ENCODE assay signal across 9 mouse cellular contexts in the genomic region with DNA sequence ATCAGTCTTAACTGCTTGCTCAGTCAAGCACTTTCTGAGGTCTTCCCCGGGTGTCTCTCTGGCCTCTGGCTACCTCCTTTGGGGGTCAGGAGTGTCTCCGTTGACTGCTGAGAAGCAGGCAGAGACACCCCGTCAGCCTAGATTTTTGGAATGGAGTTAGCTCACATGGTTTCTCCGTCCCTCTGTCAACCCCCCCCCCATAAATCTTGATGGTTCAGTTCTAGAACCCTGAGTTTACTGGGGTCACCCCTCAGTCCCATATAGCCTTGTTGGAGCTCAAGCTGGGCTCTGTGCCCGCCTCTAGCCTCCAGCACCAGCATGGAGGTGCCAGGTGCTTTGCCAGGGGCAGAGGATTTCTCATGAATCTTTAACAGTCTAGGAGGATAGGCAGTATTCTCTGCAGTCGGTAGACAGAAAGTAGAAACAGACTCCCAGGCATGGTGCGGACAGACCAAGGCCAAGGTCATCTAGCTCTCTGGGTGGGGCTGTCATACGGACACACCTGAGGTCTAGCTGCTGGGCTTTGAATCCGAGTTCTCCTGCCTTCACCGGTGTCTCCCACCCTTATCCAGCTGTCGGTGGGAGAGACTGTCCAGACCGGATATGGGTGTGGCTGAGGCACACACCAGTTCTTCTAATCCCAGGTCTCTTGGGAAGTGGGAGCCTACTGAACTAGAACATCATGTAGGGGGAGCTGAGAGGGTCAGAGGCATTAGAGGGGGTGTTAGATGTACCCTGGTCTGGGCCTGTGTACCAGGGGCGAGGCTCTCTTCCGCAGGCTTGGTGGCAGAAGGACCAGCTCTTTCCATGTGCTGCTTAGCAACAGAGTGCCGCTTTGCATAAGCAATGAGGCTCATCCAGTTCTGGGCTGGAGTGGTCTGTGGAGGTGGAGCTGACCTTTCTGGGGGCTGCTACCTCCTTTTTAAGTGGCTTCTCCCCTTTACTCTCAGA. TPM values are rescaled to one million over a fixed set of nuclear protein-coding genes. Genes with fewer than 3 reads are reported as not detected.
A peak's percentile ranks its signal among the peaks of the same experiment; 100 is the strongest.
DNase-seq lines count a peak whose midpoint lies in the region; ATAC-seq and TF ChIP-seq lines count a peak whose summit lies in the region.
"Had no signal": no experiment of that assay in that cellular context is flagged by ENCODE, and none has a peak within 500 bp of the region (broad histone marks: within the 10 kb centered on the region; RNA-seq: fewer than 3 reads in every experiment).

No protein-coding gene starts in this region.

- H3K27me3 ChIP-seq in liver, adult 2 months (ENCODE audit: control insufficient read depth, insufficient read depth, low read length), result no peaks in the 10 kb centered on the region
- H3K27me3 ChIP-seq in forebrain, embryonic 14.5 days (replicated peaks; ENCODE audit: control insufficient read depth, insufficient read depth, low read length), result no peaks in the 10 kb centered on the region
- no peaks in the 10 kb centered on the region for H3K27me3 ChIP-seq in kidney, adult 2 months (replicated peaks; ENCODE audit: control insufficient read depth, insufficient read depth, low read length)

- peaks cover 3% of the 10 kb centered on the region; the same call in 1 of the 2 replicates for H3K36me3 ChIP-seq in liver, adult 2 months (ENCODE audit: control insufficient read depth, insufficient read depth, low read length)
- peaks cover 34% of the 10 kb centered on the region for H3K36me3 ChIP-seq in forebrain, embryonic 14.5 days (ENCODE audit: control insufficient read depth, insufficient read depth, low read length)
- H3K36me3 ChIP-seq in kidney, adult 2 months (ENCODE audit: control insufficient read depth, insufficient read depth, low read length), result no peaks in the 10 kb centered on the region

- no peak for TF ChIP-seq CTCF in liver, adult 2 months (IDR thresholded peaks at IDR 0.05; ENCODE audit: low read depth, low read length)
- TF ChIP-seq CTCF in kidney, adult 2 months (conservative IDR thresholded peaks at IDR 0.05; ENCODE audit: insufficient read depth, insufficient read length, low read depth, low read length), result no peak

- no peaks in the 10 kb centered on the region for H3K9me3 ChIP-seq in forebrain, embryonic 14.5 days (replicated peaks; ENCODE audit: control insufficient read depth, low read length)

- peaks cover 67% of the 10 kb centered on the region for H3K4me1 ChIP-seq in liver, adult 2 months (ENCODE audit: control insufficient read depth, insufficient read depth, low read length)
- peaks cover 68% of the 10 kb centered on the region for H3K4me1 ChIP-seq in forebrain, embryonic 14.5 days (ENCODE audit: control insufficient read depth, insufficient read depth, low read length)
- H3K4me1 ChIP-seq in kidney, adult 2 months (ENCODE audit: control insufficient read depth, insufficient read depth, low read length), result peaks cover 73% of the 10 kb centered on the region

- peaks cover 23% of the 10 kb centered on the region; the same call in 1 of the 2 replicates for H3K79me2 ChIP-seq in liver, adult 2 months (ENCODE audit: control insufficient read depth, insufficient read depth, low read length)

- WGBS in liver, adult 2 months, result 44% methylated on average over 15 of the region's 15 CpGs
- 42% methylated on average over 15 of the region's 15 CpGs for WGBS in forebrain, embryonic 14.5 days
- 14% methylated on average over 15 of the region's 15 CpGs for WGBS in kidney, adult 2 months

- TF ChIP-seq POLR2A in liver, adult 2 months (IDR thresholded peaks at IDR 0.05; ENCODE audit: extremely low read depth, insufficient read depth, low read length), result no peak
- TF ChIP-seq POLR2A in kidney, adult 2 months (IDR thresholded peaks at IDR 0.05; ENCODE audit: low read depth, low read length), result no peak

- H3K9ac ChIP-seq in liver, adult 2 months (ENCODE audit: low read depth, low read length), result no peak overlapping the region
- peak overlapping the region; percentile 40; the same call in 1 of the 2 replicates for H3K9ac ChIP-seq in forebrain, embryonic 14.5 days (ENCODE audit: low read length)

- H3K4me3 ChIP-seq in liver, adult 2 months (ENCODE audit: insufficient read depth, low read depth, low read length), result no peak overlapping the region
- no peak overlapping the region for H3K4me3 ChIP-seq in forebrain, embryonic 14.5 days (ENCODE audit: low read depth, low read length)
- H3K4me3 ChIP-seq in kidney, adult 2 months (ENCODE audit: insufficient read depth, low read depth, low read length), result no peak overlapping the region

- ATAC-seq in forebrain, embryonic 14.5 days, result peak; percentile 62

- peak overlapping the region; percentile 26; the same call in 1 of the 2 replicates for H3K27ac ChIP-seq in liver, adult 2 months (replicated peaks; ENCODE audit: insufficient read depth, low read depth, low read length)
- peak overlapping the region; percentile 70 for H3K27ac ChIP-seq in forebrain, embryonic 14.5 days (ENCODE audit: low read depth, low read length)
- peak overlapping the region; percentile 36 for H3K27ac ChIP-seq in kidney, adult 2 months (ENCODE audit: insufficient read depth, low read depth, low read length)
- H3K27ac ChIP-seq: macrophage had no signal

- H3K4me2 ChIP-seq in forebrain, embryonic 14.5 days (ENCODE audit: low read length), result peak overlapping the region; percentile 27

- DNase-seq in liver, adult 2 months (ENCODE audit: extremely low read depth, low read depth, low spot score), result no peak
- no peak for DNase-seq in liver
- DNase-seq in forebrain, embryonic 14.5 days (ENCODE audit: low spot score), result peak; percentile 61
- DNase-seq in kidney, adult 2 months, result peak; percentile 68
- DNase-seq in neural tube, embryonic 10.5 days (ENCODE audit: extremely low spot score, low spot score), result peak; percentile 26
- DNase-seq in left cerebral cortex, adult 18-20 months (ENCODE audit: low spot score in 2 of 2), result no peak
- DNase-seq in B cell, adult 2 months, result no peak
- DNase-seq in urinary bladder, postnatal 36 days (ENCODE audit: low spot score in 2 of 2), result no peak

RNA-seq across cellular contexts. Expression of gene Lasp1, which starts 7.1 kb away (rescaled TPM):
- 23.3 and 33.3 TPM in 2 replicates for total RNA-seq in liver, adult 2 months (2014; rRNA removed)
- polyA plus RNA-seq in liver, adult 2 months (2012; rRNA removed), result 80.5 and 85.4 TPM in 2 replicates
- 77.6 and 94.6 TPM in 2 replicates for polyA plus RNA-seq in forebrain, embryonic 14.5 days (2014; fragmentation: Nextera tagmentation; extraction: Ambion mirVana)
- 106 and 110 TPM in 2 replicates for polyA plus RNA-seq in kidney, adult 2 months (2012; rRNA removed)
- 100 to 1,000 TPM; 165 to 168 TPM for total RNA-seq in left cerebral cortex, adult 18-20 months (2021)

RNA-seq across cellular contexts. Expression of gene Rpl23, which starts 23.7 kb away (rescaled TPM):
- total RNA-seq in liver, adult 2 months (2014; rRNA removed), result 240 and 283 TPM in 2 replicates
- polyA plus RNA-seq in liver, adult 2 months (2012; rRNA removed), result 68.5 and 71.4 TPM in 2 replicates
- polyA plus RNA-seq in forebrain, embryonic 14.5 days (2014; fragmentation: Nextera tagmentation; extraction: Ambion mirVana), result 348 and 451 TPM in 2 replicates
- polyA plus RNA-seq in kidney, adult 2 months (2012; rRNA removed), result 118 and 181 TPM in 2 replicates
- 100 to 1,000 TPM; 351 to 356 TPM for total RNA-seq in left cerebral cortex, adult 18-20 months (2021)

RNA-seq across cellular contexts. Expression of gene 1700001P01Rik, which starts 30.2 kb away (rescaled TPM):
- total RNA-seq in liver, adult 2 months (2014; rRNA removed), result not detected in 2 replicates
- polyA plus RNA-seq in liver, adult 2 months (2012; rRNA removed), result not detected in 2 replicates
- polyA plus RNA-seq in forebrain, embryonic 14.5 days (2014; fragmentation: Nextera tagmentation; extraction: Ambion mirVana), result 0.50 TPM in 1 of 2 replicates, not detected in the other
- polyA plus RNA-seq in kidney, adult 2 months (2012; rRNA removed), result not detected in 2 replicates
- 1 to 10 TPM in 1 of 2 experiments, under 1 TPM in 1; 0.98 to 1.1 TPM for total RNA-seq in left cerebral cortex, adult 18-20 months (2021)
- polyA plus RNA-seq: macrophage had no signal

RNA-seq across cellular contexts. Expression of gene B230217C12Rik, which starts 34.6 kb away (rescaled TPM):
- total RNA-seq in liver, adult 2 months (2014; rRNA removed), result 0.09 and 0.27 TPM in 2 replicates
- polyA plus RNA-seq in liver, adult 2 months (2012; rRNA removed), result 0.14 and 0.29 TPM in 2 replicates
- polyA plus RNA-seq in forebrain, embryonic 14.5 days (2014; fragmentation: Nextera tagmentation; extraction: Ambion mirVana), result 20.3 and 21.5 TPM in 2 replicates
- polyA plus RNA-seq in kidney, adult 2 months (2012; rRNA removed), result 2.0 TPM in 2 replicates
- total RNA-seq in left cerebral cortex, adult 18-20 months (2021), result 10 to 100 TPM; 73.9 to 75.8 TPM

RNA-seq across cellular contexts. Expression of gene Cwc25, which starts 39.6 kb away (rescaled TPM):
- 5.8 and 6.8 TPM in 2 replicates for total RNA-seq in liver, adult 2 months (2014; rRNA removed)
- polyA plus RNA-seq in liver, adult 2 months (2012; rRNA removed), result 6.2 and 6.3 TPM in 2 replicates
- 9.9 and 11.1 TPM in 2 replicates for polyA plus RNA-seq in forebrain, embryonic 14.5 days (2014; fragmentation: Nextera tagmentation; extraction: Ambion mirVana)
- polyA plus RNA-seq in kidney, adult 2 months (2012; rRNA removed), result 7.1 and 8.5 TPM in 2 replicates
- 10 to 100 TPM; 18.7 to 19.9 TPM for total RNA-seq in left cerebral cortex, adult 18-20 months (2021)

Comparison
In these comparisons a context has a peak if more than half of its experiments do, and no peak if none do; other contexts are left out.
1. DNase-seq: peak in forebrain, embryonic 14.5 days (single experiment), kidney, adult 2 months (single experiment) and neural tube, embryonic 10.5 days (single experiment); none in liver, adult 2 months (single experiment), liver (single experiment), left cerebral cortex, adult 18-20 months (0 of 2), B cell, adult 2 months (0 of 2) and urinary bladder, postnatal 36 days (0 of 2).
2. Peak in every context shown above with its lines, with median percentiles within 50 percentile points of each other: H3K27ac ChIP-seq.